Mouse (Mus musculus) myocyte (in vitro differentiated cells): ENCODE measurements at regions not wholly inside any gene's neighbourhood (a gene's known extent, or its start where the extent isn't known, plus 50 kb on each side); places are given as distances from the start of the nearest gene placed in this dataset.

Experiments
- H3K27me3 ChIP-seq: one replicate; pipeline ENCODE4 v1.6.1; 2011; ENCODE audit not compliant: control insufficient read depth, insufficient read depth, insufficient read length
- H3K36me3 ChIP-seq: one replicate; pipeline ENCODE4 v1.6.1; 2011; ENCODE audit not compliant: control insufficient read depth, insufficient read depth
- H3K4me2 ChIP-seq: one replicate; pipeline ENCODE4 v1.6.1; 2011; ENCODE audit warnings: low read depth, control low read depth
- H3K4me3 ChIP-seq: one replicate; pipeline ENCODE4 v1.5.1; 2011; ENCODE audit warnings: mild to moderate bottlenecking, control low read depth, moderate library complexity
- H3K79me2 ChIP-seq: one replicate; pipeline ENCODE4 v1.6.1; 2011; ENCODE audit not compliant: control insufficient read depth, insufficient read depth
- H3ac ChIP-seq: one replicate; pipeline ENCODE4 v1.6.1; 2011; ENCODE audit not compliant: control insufficient read depth, insufficient read length
- CEBPB ChIP-seq: IDR thresholded peaks from 2 replicates; pipeline ENCODE4 v1.6.1; 2011; ENCODE audit warnings: mild to moderate bottlenecking, moderate library complexity; ENCODE audit not compliant: poor library complexity, insufficient read depth, severe bottlenecking
- E2F4 ChIP-seq: IDR thresholded peaks from one replicate; pipeline ENCODE4 v1.6.1; 2011; ENCODE audit warnings: mild to moderate bottlenecking, control low read depth, moderate library complexity; ENCODE audit not compliant: insufficient read depth
- MAX ChIP-seq: IDR thresholded peaks from one replicate; pipeline ENCODE4 v1.6.1; 2011; ENCODE audit warnings: low read depth, mild to moderate bottlenecking, control low read depth
- MYOD1 ChIP-seq, 3 experiments: IDR thresholded peaks; one replicate each; pipeline ENCODE4 v1.6.1; 2011; ENCODE audit warnings: control low read depth in 2 of 3, low read depth in 2 of 3, mild to moderate bottlenecking in 2 of 3, moderate library complexity in 1 of 3; ENCODE audit not compliant: insufficient read length in 2 of 3, control insufficient read depth in 1 of 3
- MYOG ChIP-seq, 3 experiments: IDR thresholded peaks; one replicate each; pipeline ENCODE4 v1.6.1; 2011; ENCODE audit warnings: control low read depth in 2 of 3, low read depth in 2 of 3, mild to moderate bottlenecking in 2 of 3; ENCODE audit not compliant: insufficient read length in 2 of 3, control insufficient read depth in 1 of 3, insufficient read depth in 1 of 3
- POLR2A ChIP-seq: IDR thresholded peaks from one replicate; pipeline ENCODE4 v1.6.1; 2011; ENCODE audit warnings: low read depth, mild to moderate bottlenecking, control low read depth, moderate library complexity; ENCODE audit not compliant: insufficient read length
- POLR2AphosphoS2 ChIP-seq: IDR thresholded peaks from one replicate; pipeline ENCODE4 v1.6.1; 2011; ENCODE audit warnings: low read depth, control low read depth; ENCODE audit not compliant: insufficient read length
- REST ChIP-seq: IDR thresholded peaks from one replicate; pipeline ENCODE4 v1.6.1; 2011; ENCODE audit warnings: mild to moderate bottlenecking, control low read depth, moderate library complexity; ENCODE audit not compliant: insufficient read depth, insufficient read length
- SRF ChIP-seq: IDR thresholded peaks from one replicate; pipeline ENCODE4 v1.6.1; 2011; ENCODE audit warnings: low read depth; ENCODE audit not compliant: control insufficient read depth, insufficient read length
- TCF12 ChIP-seq: IDR thresholded peaks from one replicate; pipeline ENCODE4 v1.6.1; 2011; ENCODE audit warnings: mild to moderate bottlenecking, control low read depth; ENCODE audit not compliant: poor library complexity, insufficient read depth, severe bottlenecking
- TCF3 ChIP-seq: IDR thresholded peaks from one replicate; pipeline ENCODE4 v1.6.1; 2011; ENCODE audit warnings: low read depth, control low read depth; ENCODE audit not compliant: insufficient read length
- USF1 ChIP-seq: IDR thresholded peaks from one replicate; pipeline ENCODE4 v1.6.1; 2011; ENCODE audit warnings: low read depth, mild to moderate bottlenecking, control low read depth, moderate library complexity

GRCm38 (mm10) chr16:76130486-76130885 lies 108.4 kb upstream of the Samsn1 start:
- TF ChIP-seq REST (no peak), POLR2A (no peak), MAX (no peak), MYOG (IDR thresholded peaks at IDR 0.05; ENCODE audit: control insufficient read depth in 1 of 3, insufficient read depth in 1 of 3, insufficient read length in 2 of 3, low read depth in 2 of 3) (no peak), USF1 (no peak), MYOD1 (IDR thresholded peaks at IDR 0.05; ENCODE audit: control insufficient read depth in 1 of 3, insufficient read length in 2 of 3, low read depth in 2 of 3) (no peak), CEBPB (no peak), E2F4 (no peak)
- Histone ChIP-seq H3K4me3 (no peak overlapping the region), H3K79me2 (no peaks in the 10 kb centered on the region), H3K4me2 (no peak overlapping the region), H3K27me3 (no peaks in the 10 kb centered on the region), H3K36me3 (no peaks in the 10 kb centered on the region), H3ac (no peak overlapping the region)

- Histone ChIP-seq H3K4me2 (no peak overlapping the region), H3K4me3 (no peak overlapping the region), H3K27me3 (no peaks in the 10 kb centered on the region), H3K36me3 (no peaks in the 10 kb centered on the region), H3ac (no peak overlapping the region), H3K79me2 (no peaks in the 10 kb centered on the region)
- TF ChIP-seq CEBPB (no peak), POLR2A (no peak), MYOD1 (IDR thresholded peaks at IDR 0.05; ENCODE audit: control insufficient read depth in 1 of 3, insufficient read length in 2 of 3, low read depth in 2 of 3) (no peak), E2F4 (no peak), TCF12 (no peak), USF1 (no peak), TCF3 (no peak), REST (no peak), SRF (no peak), MAX (no peak), POLR2AphosphoS2 (no peak), MYOG (IDR thresholded peaks at IDR 0.05; ENCODE audit: control insufficient read depth in 1 of 3, insufficient read depth in 1 of 3, insufficient read length in 2 of 3, low read depth in 2 of 3) (no peak)
Observed at GRCm38 (mm10) chr16:76129982-76130381, 107.9 kb upstream of the Samsn1 start.

GRCm38 (mm10) chr16:76123021-76123384 lies 100.9 kb upstream of the Samsn1 start:
- no peak overlapping the region for H3K4me3 ChIP-seq
- no peak overlapping the region for H3ac ChIP-seq
- H3K4me2 ChIP-seq = no peak overlapping the region
- no peaks in the 10 kb centered on the region for H3K27me3 ChIP-seq
- TF ChIP-seq MYOG (IDR thresholded peaks at IDR 0.05; ENCODE audit: control insufficient read depth in 1 of 3, insufficient read depth in 1 of 3, insufficient read length in 2 of 3, low read depth in 2 of 3) = no peak
- H3K36me3 ChIP-seq = no peaks in the 10 kb centered on the region
- H3K79me2 ChIP-seq = no peaks in the 10 kb centered on the region

GRCm38 (mm10) chr16:76122172-76123020 lies 100.3 kb upstream of the Samsn1 start:
- H3K4me2 ChIP-seq = no peak overlapping the region
- no peak overlapping the region for H3ac ChIP-seq
- no peak overlapping the region for H3K4me3 ChIP-seq
- no peaks in the 10 kb centered on the region for H3K27me3 ChIP-seq
- no peaks in the 10 kb centered on the region for H3K79me2 ChIP-seq
- no peaks in the 10 kb centered on the region for H3K36me3 ChIP-seq
- TF ChIP-seq POLR2A (no peak), MYOG (IDR thresholded peaks at IDR 0.05; ENCODE audit: control insufficient read depth in 1 of 3, insufficient read depth in 1 of 3, insufficient read length in 2 of 3, low read depth in 2 of 3) (no peak), SRF (no peak), REST (no peak), TCF3 (no peak), E2F4 (no peak), CEBPB (no peak), USF1 (no peak), MYOD1 (IDR thresholded peaks at IDR 0.05; ENCODE audit: control insufficient read depth in 1 of 3, insufficient read length in 2 of 3, low read depth in 2 of 3) (no peak), MAX (no peak)

GRCm38 (mm10) chr16:76120712-76121111 lies 98.6 kb upstream of the Samsn1 start:
- H3K4me3 ChIP-seq = no peak overlapping the region
- no peak overlapping the region for H3K4me2 ChIP-seq
- no peaks in the 10 kb centered on the region for H3K27me3 ChIP-seq
- no peaks in the 10 kb centered on the region for H3K79me2 ChIP-seq
- no peaks in the 10 kb centered on the region for H3K36me3 ChIP-seq
- TF ChIP-seq TCF3 (no peak), POLR2AphosphoS2 (no peak), MAX (no peak), POLR2A (no peak), MYOD1 (IDR thresholded peaks at IDR 0.05; ENCODE audit: control insufficient read depth in 1 of 3, insufficient read length in 2 of 3, low read depth in 2 of 3) (no peak), USF1 (no peak), E2F4 (no peak), TCF12 (no peak), MYOG (IDR thresholded peaks at IDR 0.05; ENCODE audit: control insufficient read depth in 1 of 3, insufficient read depth in 1 of 3, insufficient read length in 2 of 3, low read depth in 2 of 3) (no peak), CEBPB (no peak), REST (no peak), SRF (no peak)
- H3ac ChIP-seq = no peak overlapping the region
